Mouse (Mus musculus): ENCODE measurements around the gene Zfp933.

DNA sequence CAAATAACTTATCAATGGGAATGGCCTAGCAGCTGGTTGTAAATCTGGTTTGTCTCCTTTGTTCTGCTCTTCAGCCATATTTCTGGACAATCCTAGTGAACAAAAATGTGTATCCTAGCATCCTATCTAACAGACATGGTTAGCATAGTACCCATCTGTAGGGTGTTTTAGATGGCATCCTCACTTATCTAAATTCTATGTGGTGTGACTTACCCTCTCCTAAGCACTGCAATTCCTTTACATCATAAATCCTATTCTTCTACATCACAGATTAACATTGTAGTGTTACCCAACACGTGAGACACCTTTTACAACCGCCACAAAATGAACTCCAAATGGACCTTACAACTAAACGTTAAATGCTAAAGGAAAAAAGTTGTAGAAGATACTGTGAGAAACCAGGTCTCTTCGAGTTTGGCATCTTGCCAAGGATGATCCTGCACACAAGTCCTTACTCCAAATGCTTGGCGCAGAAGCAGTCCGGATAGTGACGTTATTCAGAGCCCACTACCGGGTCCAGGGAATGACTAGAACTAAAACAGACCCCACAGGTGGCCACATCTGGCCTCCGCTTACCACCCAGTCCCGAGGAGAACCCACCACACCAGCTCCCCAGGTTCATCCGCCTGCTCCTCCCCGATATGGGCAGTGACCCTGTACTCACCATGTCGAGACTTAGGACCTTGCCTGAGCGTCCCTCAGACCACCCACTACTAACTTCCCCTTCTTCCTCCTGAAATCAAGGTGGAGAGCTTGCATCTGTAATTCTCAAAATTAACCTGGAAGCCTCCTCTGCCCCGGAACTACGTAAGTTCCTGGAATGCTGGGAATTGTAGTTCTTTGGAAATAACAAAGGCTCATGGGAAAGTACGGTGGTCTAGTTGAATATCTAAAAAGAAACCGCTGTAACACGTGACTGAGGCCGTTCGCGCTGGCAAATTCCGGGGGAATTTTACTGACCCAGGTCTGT lies at the start of gene Zfp933:
- TF ChIP-seq CTCF (IDR thresholded peaks at IDR 0.05; ENCODE audit: extremely low read depth, insufficient read depth, low read length) (no peak), POLR2A (IDR thresholded peaks at IDR 0.05; ENCODE audit: extremely low read depth, insufficient read depth, low read length) (peak; percentile 59)
